Mouse (Mus musculus): ENCODE measurements around the gene Mroh2a.

Mroh2a gene

DNA sequence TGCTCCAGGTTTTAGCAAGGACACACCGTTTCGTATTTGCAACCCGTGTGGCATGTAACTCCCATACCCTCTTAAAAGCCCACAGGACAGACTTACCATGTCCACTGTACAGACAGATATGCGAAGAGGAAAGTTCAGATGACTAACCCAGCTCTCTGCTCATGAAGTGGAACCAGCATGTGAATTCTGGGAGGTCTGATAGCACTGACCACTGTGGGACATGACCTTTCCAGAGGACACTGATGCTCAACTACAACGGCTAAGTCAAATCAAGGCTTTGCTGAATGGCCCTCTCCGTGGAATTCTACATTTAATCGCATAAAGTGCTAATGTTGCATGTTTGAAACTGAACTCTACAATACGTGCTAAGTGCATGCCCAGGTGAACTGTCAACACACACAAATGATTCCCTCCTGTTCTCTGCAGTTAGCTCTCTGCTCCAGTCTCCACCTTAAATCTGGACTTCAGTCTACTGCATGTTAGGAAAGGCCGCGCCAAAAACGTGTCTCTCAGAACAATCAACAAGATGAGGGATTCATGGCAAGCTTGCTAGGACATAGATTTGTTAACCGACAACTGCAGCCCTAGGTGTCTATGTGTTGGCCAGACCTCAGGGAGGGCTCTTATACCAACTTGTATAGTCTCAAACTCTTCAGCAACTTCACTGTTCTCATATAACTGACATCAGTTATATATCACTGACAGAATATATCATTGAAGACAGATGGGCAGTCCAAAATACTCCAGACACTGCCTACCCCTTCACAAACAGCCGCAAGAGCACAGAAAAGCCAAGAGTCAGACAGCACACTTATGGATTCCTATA lies 49.1 kb downstream of the Mroh2a start:
- in situ Hi-C loops (cut with MboI, MseI) = loop anchor here in 1 of 2 experiments (10.0 kb wide), 2 partner anchors 121 to 421 kb away; partner anchors contain the start of gene Dgkd

GRCm38 (mm10) chr1:88276524-88277097 lies 49.8 kb downstream of the Mroh2a start:
- in situ Hi-C loops (cut with MboI, MseI) = loop anchor here in 1 of 2 experiments (10.0 kb wide), 2 partner anchors 122 to 422 kb away; partner anchors contain the start of gene Dgkd

DNA sequence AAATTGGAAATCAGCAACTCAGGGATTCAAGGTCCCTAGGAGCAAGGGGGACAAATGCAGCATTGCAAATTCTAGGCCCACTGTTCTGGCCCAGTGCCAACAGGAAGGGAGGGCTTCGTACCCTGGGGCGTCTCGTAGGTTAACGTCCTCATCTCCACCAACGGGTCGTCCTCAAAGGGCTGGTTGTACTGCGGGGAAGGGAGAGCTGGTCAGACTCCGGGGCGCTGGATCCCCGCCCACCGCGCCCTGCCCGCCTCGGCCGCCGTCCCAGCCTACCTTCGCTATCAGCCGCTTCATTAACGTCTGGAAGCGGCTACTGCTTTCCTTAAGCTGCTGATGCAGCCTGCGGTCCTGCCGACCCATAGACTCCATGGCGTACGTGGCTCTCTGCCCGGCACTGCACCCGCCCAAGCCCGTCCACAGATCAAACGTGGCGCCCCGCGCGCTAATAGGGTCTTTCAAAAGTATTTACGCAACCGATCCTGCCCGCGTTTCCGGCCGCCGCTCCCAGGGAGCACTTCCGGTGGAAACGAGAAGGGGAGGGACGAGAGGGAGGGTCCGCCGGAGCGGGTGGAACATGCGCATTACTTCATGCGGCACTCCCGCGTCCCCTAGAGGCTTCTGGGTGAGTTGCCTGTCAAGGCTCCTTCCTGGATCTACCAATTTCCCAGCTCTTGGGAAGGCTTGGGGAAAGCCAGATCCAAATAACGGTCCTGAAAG lies 50.5 kb downstream of the Mroh2a start, which contains the start of the genes Hjurp and Trpm8:
Gene Hjurp, minus strand, starts transcription at position 536 of the 720 bp plus-strand sequence.
Gene Trpm8, plus strand, starts transcription at position 564 of the 720 bp plus-strand sequence.
- in situ Hi-C loops (cut with MboI, MseI) = loop anchor here in 1 of 2 experiments (10.0 kb wide), 2 partner anchors 122 to 422 kb away; partner anchors contain the start of gene Dgkd

GRCm38 (mm10) chr1:88277818-88278511 lies 51.2 kb downstream of the Mroh2a start:
- in situ Hi-C loops (cut with MboI, MseI) = loop anchor here in 1 of 2 experiments (10.0 kb wide), 2 partner anchors 123 to 423 kb away; partner anchors contain the start of gene Dgkd

GRCm38 (mm10) chr1:88279111-88280005 lies 52.6 kb downstream of the Mroh2a start:
- in situ Hi-C loops (cut with MboI, MseI) = loop anchor here (5.0 to 10.0 kb wide), 3 partner anchors 125 to 425 kb away; partner anchors contain the start of gene Dgkd (in 1 of the 2)

GRCm38 (mm10) chr1:88280006-88280690 lies 53.4 kb downstream of the Mroh2a start:
- in situ Hi-C loops (cut with MboI, MseI) = loop anchor here in 1 of 2 experiments (5.0 kb wide), 1 partner anchor 143 kb away; no protein-coding TSS in a partner anchor

DNA sequence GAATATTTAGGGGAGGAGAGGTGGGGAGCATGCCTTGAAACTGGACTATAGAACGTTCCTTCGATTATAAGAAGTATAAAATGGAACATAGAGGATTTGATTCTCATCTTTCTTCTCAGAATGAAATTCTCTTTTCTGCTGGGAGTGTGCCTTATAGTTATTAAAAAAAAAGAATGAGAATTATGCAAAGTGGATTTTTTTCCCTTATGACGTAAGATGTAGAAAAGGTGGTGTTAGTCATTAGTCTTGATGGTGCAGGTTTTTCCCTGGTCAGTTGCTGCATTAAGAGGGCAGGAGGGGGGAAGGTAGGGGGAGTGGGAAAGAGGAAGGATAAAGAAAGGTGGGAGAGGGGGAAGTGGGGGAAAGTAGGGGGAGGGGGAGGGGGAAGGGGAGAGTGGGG lies 55.5 kb downstream of the Mroh2a start:
- in situ Hi-C loops (cut with MboI, MseI) = loop anchor here in 1 of 2 experiments (5.0 kb wide), 1 partner anchor 145 kb away; no protein-coding TSS in a partner anchor

- in situ Hi-C loops (cut with MboI, MseI) = loop anchor here in 1 of 2 experiments (5.0 kb wide), 1 partner anchor 146 kb away; no protein-coding TSS in a partner anchor
Observed at GRCm38 (mm10) chr1:88283376-88284227, 56.8 kb downstream of the Mroh2a start.

GRCm38 (mm10) chr1:88284228-88284945 lies 57.6 kb downstream of the Mroh2a start:
- in situ Hi-C loops (cut with MboI, MseI) = loop anchor here in 1 of 2 experiments (5.0 kb wide), 1 partner anchor 147 kb away; no protein-coding TSS in a partner anchor

DNA sequence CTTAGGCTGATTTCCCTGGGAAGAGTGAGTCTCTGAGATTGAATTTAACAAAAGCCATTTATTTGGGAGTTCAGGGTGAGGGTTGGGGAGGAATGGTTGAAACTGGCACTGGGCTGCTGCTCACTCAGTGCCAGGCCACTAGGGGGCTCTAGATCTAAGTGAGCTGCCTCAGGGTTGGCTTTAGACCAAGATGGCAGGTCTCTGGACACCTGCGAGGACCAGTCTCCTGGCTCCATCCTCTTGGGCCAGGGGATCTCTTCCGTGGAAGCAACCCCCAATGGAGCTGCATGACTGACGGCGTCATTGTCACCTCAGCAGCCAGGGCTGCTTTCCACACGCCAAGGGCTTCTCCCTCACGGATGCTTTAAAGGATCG lies 58.1 kb downstream of the Mroh2a start:
- in situ Hi-C loops (cut with MboI, MseI) = loop anchor here in 1 of 2 experiments (5.0 kb wide), 1 partner anchor 148 kb away; no protein-coding TSS in a partner anchor

DNA sequence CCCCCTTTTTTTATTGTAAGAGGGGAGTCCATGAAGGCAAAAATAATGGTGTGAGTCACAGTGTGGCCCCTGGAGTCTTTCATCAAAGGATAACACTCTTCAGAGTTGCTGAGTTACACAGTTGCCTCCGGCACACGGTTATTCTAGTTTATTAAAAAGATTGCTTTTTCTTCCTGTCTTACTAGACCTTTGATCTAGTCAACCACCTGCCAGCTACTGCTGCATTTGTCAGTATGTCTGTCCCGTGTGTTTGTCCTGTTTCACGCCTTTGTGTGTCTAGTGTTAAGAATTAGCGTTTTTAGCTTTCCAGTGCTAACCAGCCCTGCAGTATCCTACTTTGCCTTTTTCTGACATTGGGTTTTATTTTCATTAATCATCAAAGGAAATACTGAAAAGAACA lies 58.9 kb downstream of the Mroh2a start:
- in situ Hi-C loops (cut with MboI, MseI) = no loop called here

- in situ Hi-C loops (cut with MboI, MseI) = no loop called here
Observed at GRCm38 (mm10) chr1:88286136-88286845, 59.5 kb downstream of the Mroh2a start.

DNA sequence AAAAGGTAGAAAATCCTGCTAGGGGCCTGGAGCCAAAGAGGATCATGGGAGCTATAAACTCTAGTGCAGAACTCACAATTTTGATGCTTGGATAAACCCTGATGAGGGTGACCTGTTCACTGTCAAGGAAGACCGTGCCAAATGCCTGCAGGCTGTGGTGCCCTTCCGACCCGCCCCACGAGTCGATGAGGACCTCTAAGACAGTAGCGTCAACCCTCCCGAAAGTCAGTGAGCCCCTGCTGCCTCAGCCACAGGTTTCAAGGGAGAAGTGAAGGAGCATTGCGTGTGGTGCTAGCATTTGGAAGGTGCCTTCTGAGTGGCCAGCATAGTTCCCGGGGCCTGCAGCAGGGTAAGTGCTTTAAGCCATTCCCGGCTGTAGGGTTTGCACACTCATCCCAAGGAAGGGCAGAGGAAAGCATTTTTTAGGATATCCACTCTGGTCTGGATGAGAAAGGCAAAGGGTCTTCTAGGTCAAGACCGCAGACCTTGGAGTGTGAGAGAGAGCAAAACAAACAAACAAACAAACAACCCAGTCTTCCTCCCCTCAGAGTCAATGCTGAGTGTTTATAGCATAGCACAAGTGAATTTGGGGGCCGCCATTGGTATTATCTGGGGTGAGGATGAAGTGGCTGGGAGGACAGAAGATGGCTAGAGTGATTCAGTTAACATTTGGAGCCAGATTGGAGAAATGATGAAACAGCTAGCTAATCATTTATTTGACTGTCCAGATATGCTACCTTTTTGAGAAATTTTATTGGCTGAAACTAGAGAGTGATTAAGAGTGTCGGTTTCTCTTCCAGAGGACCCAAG lies 60.3 kb downstream of the Mroh2a start:
- in situ Hi-C loops (cut with MboI, MseI) = no loop called here

- in situ Hi-C loops (cut with MboI, MseI) = no loop called here
Observed at GRCm38 (mm10) chr1:88287697-88287980, 60.9 kb downstream of the Mroh2a start.

GRCm38 (mm10) chr1:88288056-88288788 lies 61.4 kb downstream of the Mroh2a start:
- in situ Hi-C loops (cut with MboI, MseI) = no loop called here

DNA sequence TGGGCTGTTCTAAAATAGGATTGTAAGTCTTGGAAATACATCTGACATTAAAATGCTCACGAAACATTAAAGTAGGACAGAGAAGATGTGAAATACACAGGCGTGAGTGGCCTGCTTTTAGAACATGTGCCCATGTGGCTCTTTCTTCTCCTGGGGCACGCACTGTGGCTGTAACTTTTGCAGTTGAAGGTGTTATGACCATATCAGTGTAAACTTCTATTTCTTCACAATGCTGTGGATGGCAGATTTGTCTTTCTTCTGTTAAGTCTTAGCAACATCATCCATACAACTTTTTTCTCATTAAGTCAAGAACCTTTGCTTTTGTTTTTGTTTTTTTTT lies 62.0 kb downstream of the Mroh2a start:
- in situ Hi-C loops (cut with MboI, MseI) = no loop called here

All from T-helper 17 cell (primary cell).